Mouse (Mus musculus): ENCODE measurements around the gene Rbm12.

DNA sequence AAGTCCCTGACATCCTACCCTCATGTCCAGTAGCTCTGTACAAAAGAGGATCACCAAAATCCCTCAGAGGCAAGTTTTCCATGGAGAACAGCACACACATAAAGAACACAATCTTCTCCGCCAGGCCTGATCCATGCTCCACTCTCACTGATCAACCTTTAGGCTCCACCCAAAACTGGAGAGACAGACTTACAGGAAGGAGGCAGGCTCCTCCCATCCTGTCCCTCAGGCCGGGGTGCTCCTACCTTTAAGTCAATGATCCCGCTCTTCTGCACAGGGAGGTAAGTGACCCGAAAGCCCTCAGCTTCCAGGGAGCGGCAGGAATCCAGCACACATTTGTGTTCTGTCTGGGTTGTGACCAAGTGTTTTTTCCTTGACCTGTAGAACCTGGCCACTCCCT, 22.4 kb upstream of the Rbm12 start:
- TF ChIP-seq CTCF (IDR thresholded peaks at IDR 0.05) (no peak), POLR2A (IDR thresholded peaks at IDR 0.05; ENCODE audit: insufficient read depth, low read depth, low read length) (no peak), EP300 (IDR thresholded peaks at IDR 0.05; ENCODE audit: insufficient read depth, low read depth, low read length) (no peak)

Measured in heart, adult 2 months (tissue).